Mouse (Mus musculus): Measurements from ENCODE around the gene Pitpnc1.

DNA sequence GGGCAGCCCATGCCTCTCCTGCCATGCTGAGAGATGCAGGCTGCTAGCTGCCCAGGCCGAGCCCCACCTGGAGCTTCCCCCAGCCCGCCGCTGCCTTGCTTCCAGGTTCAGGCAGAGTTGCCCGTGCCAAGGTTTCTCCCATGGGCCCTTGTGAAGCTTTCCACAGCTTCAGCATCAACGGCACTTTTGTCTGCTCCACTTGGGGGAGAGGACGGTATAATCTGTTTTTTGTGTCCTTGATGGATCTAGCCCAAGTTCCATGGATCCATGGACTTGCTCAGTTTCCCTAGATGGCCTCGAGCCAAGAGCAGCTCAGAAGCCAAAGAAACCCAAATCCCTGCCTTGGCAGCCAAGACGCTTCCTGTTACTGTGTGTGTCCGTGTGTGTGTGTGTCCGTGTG, 42.5 kb upstream of the Pitpnc1 start:
- TF ChIP-seq CTCF (IDR thresholded peaks at IDR 0.05; ENCODE audit: control insufficient read depth, insufficient read depth, insufficient read length) (no peak), MYOG (IDR thresholded peaks at IDR 0.05; ENCODE audit: control insufficient read depth, extremely low read depth, insufficient read length) (no peak), CEBPB (IDR thresholded peaks at IDR 0.05; ENCODE audit: low read depth) (no peak), USF1 (IDR thresholded peaks at IDR 0.05; ENCODE audit: low read depth) (no peak), MYOD1 (IDR thresholded peaks at IDR 0.05; ENCODE audit: control insufficient read depth, insufficient read length, low read depth) (no peak), MAX (IDR thresholded peaks at IDR 0.05) (no peak)

Measured in C2C12 (cell line).